Mouse (Mus musculus) testis, postnatal 10 days (tissue): ENCODE data around the gene Hoxa9.
A peak's percentile ranks its signal among the peaks of the same experiment; 100 is the strongest.

Experiments used
- DNase-seq: peaks from one replicate; pipeline ENCODE4 v3.0.0; 2021; ENCODE audit warnings: low spot score

Hoxa9 gene

GRCm38 (mm10) chr6:52230516-52231165 lies at the start of gene Hoxa9:
Gene Hoxa9, minus strand, starts transcription at chr6:52231089.
- DNase-seq = no peak

- no peak for DNase-seq
These were observed 46.0 kb upstream of the Hoxa9 start for GRCm38 (mm10) chr6:52276920-52277319.

GRCm38 (mm10) chr6:52276382-52276781 lies 45.5 kb upstream of the Hoxa9 start:
- DNase-seq = no peak

GRCm38 (mm10) chr6:52275563-52276280 lies 44.8 kb upstream of the Hoxa9 start:
- no peak for DNase-seq

GRCm38 (mm10) chr6:52274576-52274975 lies 43.7 kb upstream of the Hoxa9 start:
- no peak for DNase-seq

- no peak for DNase-seq
These were observed 42.9 kb upstream of the Hoxa9 start for GRCm38 (mm10) chr6:52273656-52274280.

- no peak for DNase-seq
These were observed 42.1 kb upstream of the Hoxa9 start for GRCm38 (mm10) chr6:52272766-52273655.

GRCm38 (mm10) chr6:52270494-52271480 lies 39.9 kb upstream of the Hoxa9 start:
- peak; percentile 80 for DNase-seq

- no peak for DNase-seq
These were observed 37.9 kb upstream of the Hoxa9 start for GRCm38 (mm10) chr6:52268756-52269155.

- DNase-seq = no peak
These were observed 37.5 kb upstream of the Hoxa9 start for GRCm38 (mm10) chr6:52268341-52268740.

- no peak for DNase-seq
These were observed 36.8 kb upstream of the Hoxa9 start for GRCm38 (mm10) chr6:52267691-52268090.

GRCm38 (mm10) chr6:52267221-52267620 lies 36.3 kb upstream of the Hoxa9 start:
- no peak for DNase-seq

GRCm38 (mm10) chr6:52266666-52266985 lies 35.7 kb upstream of the Hoxa9 start:
- no peak for DNase-seq

GRCm38 (mm10) chr6:52265913-52266665 lies 35.2 kb upstream of the Hoxa9 start:
- DNase-seq = no peak

GRCm38 (mm10) chr6:52265306-52265912 lies 34.5 kb upstream of the Hoxa9 start:
- DNase-seq = no peak

GRCm38 (mm10) chr6:52264106-52264790 lies 33.4 kb upstream of the Hoxa9 start:
- DNase-seq = no peak

- no peak for DNase-seq
These were observed 32.4 kb upstream of the Hoxa9 start for GRCm38 (mm10) chr6:52263321-52263585.

GRCm38 (mm10) chr6:52262463-52263320 lies 31.8 kb upstream of the Hoxa9 start:
- DNase-seq = no peak
